Mouse (Mus musculus) small intestine, adult 2 months (tissue): ENCODE results near the gene Rdh12. TPM values are rescaled to one million over a fixed set of nuclear protein-coding genes. Genes with fewer than 3 reads are reported as not detected.

ENCODE experiments used
- H3K27ac ChIP-seq: fragments of 200-500 bp; 2 replicates; pipeline ENCODE4 v1.5.1; 2012; ENCODE audit warnings: low read depth, low read length, control low read depth, inconsistent platforms; ENCODE audit not compliant: insufficient read depth
- H3K27me3 ChIP-seq: fragments of 200-500 bp; 2 replicates; pipeline ENCODE4 v1.6.1; 2012; ENCODE audit warnings: mild to moderate bottlenecking, moderate library complexity, low read length, inconsistent platforms; ENCODE audit not compliant: control insufficient read depth, insufficient read depth
- H3K36me3 ChIP-seq: fragments of 200-500 bp; 2 replicates; pipeline ENCODE4 v1.6.1; 2012; ENCODE audit warnings: mild to moderate bottlenecking, low read length, control low read depth, inconsistent platforms; ENCODE audit not compliant: control insufficient read depth, insufficient read depth
- H3K4me1 ChIP-seq: fragments of 200-500 bp; 2 replicates; pipeline ENCODE4 v1.6.1; 2012; ENCODE audit warnings: low read length, inconsistent platforms, mixed read lengths; ENCODE audit not compliant: control insufficient read depth, insufficient read depth, insufficient read length
- H3K4me3 ChIP-seq: fragments of 200-500 bp; 2 replicates; pipeline ENCODE4 v1.5.1; 2012; ENCODE audit warnings: low read depth, mild to moderate bottlenecking, control low read depth, inconsistent platforms, low read length, moderate library complexity
- CTCF ChIP-seq: fragments of 200-500 bp; IDR thresholded peaks from 2 replicates; pipeline ENCODE4 v1.5.1; 2012; ENCODE audit warnings: low read depth, mild to moderate bottlenecking, control low read depth, inconsistent platforms, low read length, moderate library complexity, mixed read lengths; ENCODE audit not compliant: insufficient replicate concordance, insufficient read length; ENCODE audit errors: extremely low read depth
- POLR2A ChIP-seq: fragments of 200-500 bp; IDR thresholded peaks from 2 replicates; pipeline ENCODE4 v1.6.1; 2012; ENCODE audit warnings: low read depth, mild to moderate bottlenecking, control low read depth, inconsistent platforms, low read length, moderate library complexity
- WGBS: fragments of 180-500 bp; shearing (Covaris S2); methylation state at CpG from one replicate; pipeline ENCODE4 v1.1.7; 2018; 5-methylcytosine and 5-hydroxymethylcytosine counted together
- polyA plus RNA-seq: library from polyadenylated mRNA; depleted of rRNA; stranded (reverse); fragments of >200 nt; gene quantifications from 2 replicates; pipeline ENCODE4 v1.2.3, GENCODE M21; 2012; rRNA removed

The Rdh12 gene
- polyA plus RNA-seq, 1 experiment = 0.47 TPM

DNA sequence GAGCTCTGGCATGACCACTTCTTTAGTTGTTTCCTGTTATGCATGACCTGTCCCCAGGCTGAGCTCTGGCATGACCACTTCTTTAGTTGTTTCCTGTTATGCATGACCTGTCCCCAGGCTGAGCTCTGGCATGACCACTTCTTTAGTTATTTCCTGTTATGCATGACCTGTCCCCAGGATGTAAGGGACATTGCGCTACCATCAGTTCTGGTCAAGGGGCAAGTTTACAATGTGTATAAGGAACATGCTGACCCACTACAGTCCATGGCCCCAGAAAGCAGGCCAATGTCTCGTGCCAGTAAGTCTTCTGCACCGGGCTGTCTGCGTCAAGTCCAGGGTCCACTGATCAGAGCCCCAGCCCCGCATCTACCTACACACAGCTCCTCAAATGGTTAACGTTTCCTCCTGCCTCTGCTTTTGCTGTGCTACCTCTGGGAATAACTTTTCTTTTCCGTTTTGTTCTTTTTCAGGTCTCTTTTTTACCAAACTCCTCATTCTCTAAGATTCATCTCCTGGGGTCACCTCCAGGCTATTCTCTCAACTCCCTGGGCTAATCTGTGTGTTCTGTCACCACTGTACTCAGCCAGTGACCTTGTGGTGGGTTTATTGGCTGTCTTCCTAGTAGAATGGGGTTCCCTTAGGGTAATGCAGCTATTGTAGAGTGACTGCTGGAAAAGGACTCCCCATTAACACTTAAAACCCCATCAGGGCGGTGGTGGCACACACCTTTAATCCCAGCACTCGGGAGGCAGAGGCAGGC, 44.8 kb downstream of the Rdh12 start:
- H3K4me3 ChIP-seq = no peak overlapping the region
- H3K4me1 ChIP-seq = no peaks in the 10 kb centered on the region
- H3K27ac ChIP-seq = no peak overlapping the region
- H3K36me3 ChIP-seq = peaks cover 52% of the 10 kb centered on the region
- TF ChIP-seq POLR2A (no peak), CTCF (no peak)
- 92% methylated on average over 9 of the region's 9 CpGs for WGBS
- H3K27me3 ChIP-seq = no peaks in the 10 kb centered on the region

DNA sequence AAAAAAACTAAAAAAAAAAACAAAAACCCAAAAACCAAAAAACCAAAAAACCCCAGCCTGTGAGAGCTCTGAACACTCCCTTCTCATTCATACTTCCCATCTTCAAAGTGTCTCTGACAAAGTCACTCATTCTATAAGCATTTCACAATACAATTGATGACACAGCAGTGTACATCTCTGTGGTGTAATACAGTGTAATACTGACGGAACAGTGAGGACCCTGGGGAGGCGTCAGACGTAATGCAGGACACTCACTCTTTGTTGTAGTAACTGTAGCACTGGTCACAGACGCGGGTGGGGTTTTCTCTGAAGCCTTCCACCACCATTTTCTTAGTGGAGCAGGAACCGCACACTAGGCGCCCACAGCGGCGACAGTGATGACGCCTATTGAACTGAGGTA, 46.3 kb downstream of the Rdh12 start:
- TF ChIP-seq POLR2A (no peak), CTCF (no peak)
- Histone ChIP-seq H3K4me3 (no peak overlapping the region), H3K27me3 (no peaks in the 10 kb centered on the region), H3K27ac (no peak overlapping the region), H3K4me1 (no peaks in the 10 kb centered on the region), H3K36me3 (peaks cover 44% of the 10 kb centered on the region)
- WGBS = 97% methylated on average over 10 of the region's 10 CpGs

DNA sequence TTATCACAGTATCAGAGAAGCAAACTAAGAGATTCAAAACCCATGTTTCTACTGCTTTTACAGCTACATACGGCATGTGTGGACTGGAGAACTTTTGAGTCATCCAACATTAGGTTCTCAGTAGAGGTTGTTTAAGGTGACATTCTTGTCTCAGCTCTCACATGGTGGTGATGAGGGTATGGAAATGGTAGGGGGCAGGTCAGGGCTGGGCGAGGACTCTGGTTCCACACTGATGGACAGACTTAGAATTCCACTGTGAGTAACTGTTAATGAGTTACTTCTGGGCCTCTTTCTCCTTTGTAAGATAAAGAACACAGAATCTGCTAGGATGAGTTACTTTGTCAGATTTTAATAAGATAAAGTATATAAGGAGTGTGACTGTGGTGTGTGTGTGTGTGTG, 51.4 kb downstream of the Rdh12 start:
- no peak overlapping the region for H3K27ac ChIP-seq
- TF ChIP-seq CTCF = no peak
- TF ChIP-seq POLR2A = no peak
- WGBS = 94% methylated on average over 2 of the region's 2 CpGs
- no peaks in the 10 kb centered on the region for H3K4me1 ChIP-seq
- H3K4me3 ChIP-seq = no peak overlapping the region
- peaks cover 53% of the 10 kb centered on the region for H3K36me3 ChIP-seq
- H3K27me3 ChIP-seq = no peaks in the 10 kb centered on the region

- H3K36me3 ChIP-seq = peaks cover 56% of the 10 kb centered on the region
- 50% methylated on average over 5 of the region's 5 CpGs for WGBS
- no peaks in the 10 kb centered on the region for H3K27me3 ChIP-seq
- TF ChIP-seq CTCF (peak; percentile 56; the same call in 1 of the 2 replicates), POLR2A (no peak)
- no peak overlapping the region for H3K4me3 ChIP-seq
- H3K4me1 ChIP-seq = no peaks in the 10 kb centered on the region
- H3K27ac ChIP-seq = no peak overlapping the region
Observed at GRCm38 (mm10) chr12:79261035-79261434, 52.3 kb downstream of the Rdh12 start.

Other genes with a start within 250 kb of the Rdh12 start
- gene Tmem229b, start 201.3 kb upstream of the Rdh12 start, polyA plus RNA-seq = 6.6 and 11.7 TPM in 2 replicates
- gene Plekhh1, start 179.8 kb upstream of the Rdh12 start, polyA plus RNA-seq = 8.4 and 18.1 TPM in 2 replicates
- gene Pigh, start 119.3 kb upstream of the Rdh12 start, polyA plus RNA-seq = 7.5 and 9.9 TPM in 2 replicates
- 148 and 162 TPM in 2 replicates for gene Arg2, start 78.1 kb upstream of the Rdh12 start, polyA plus RNA-seq
- 23.4 and 56.8 TPM in 2 replicates for gene Vti1b, start 36.2 kb upstream of the Rdh12 start, polyA plus RNA-seq
- gene Rdh11, start 16.6 kb upstream of the Rdh12 start, polyA plus RNA-seq = 6.3 and 11.6 TPM in 2 replicates
- gene Zfyve26, start 87.4 kb downstream of the Rdh12 start, polyA plus RNA-seq = 10.8 and 17.1 TPM in 2 replicates
- 0.14 and 0.46 TPM in 2 replicates for gene Rad51b, start 88.4 kb downstream of the Rdh12 start, polyA plus RNA-seq